Mouse (Mus musculus): ENCODE data around the gene Uts2r. TPM values are rescaled to one million over a fixed set of nuclear protein-coding genes. Genes with fewer than 3 reads are reported as not detected.

Uts2r gene
- polyA plus RNA-seq (2014; fragmentation: Nextera tagmentation; extraction: Ambion mirVana), result 0.15 and 0.23 TPM in 2 replicates

- no peak for ATAC-seq (ENCODE audit: low read depth)
- H3K36me3 ChIP-seq (ENCODE audit: control insufficient read depth, insufficient read depth, low read length), result no peaks in the 10 kb centered on the region
- H3K27ac ChIP-seq (ENCODE audit: low read depth, low read length), result no peak within 1 kb of the TSS
- H3K4me3 ChIP-seq (ENCODE audit: low read depth, low read length), result no peak within 1 kb of the TSS
- H3K9ac ChIP-seq (replicated peaks; ENCODE audit: low read depth, low read length), result no peak within 1 kb of the TSS
- H3K4me1 ChIP-seq (ENCODE audit: control insufficient read depth, insufficient read depth, low read length), result peaks cover 8% of the 10 kb centered on the region
- peaks cover 20% of the 10 kb centered on the region for H3K27me3 ChIP-seq (ENCODE audit: control insufficient read depth, insufficient read depth, low read length)
- 89% methylated on average over 5 of the region's 5 CpGs for WGBS
- no peaks in the 10 kb centered on the region for H3K9me3 ChIP-seq (ENCODE audit: control insufficient read depth, low read length)
- H3K4me2 ChIP-seq (ENCODE audit: low read depth, low read length), result no peak within 1 kb of the TSS
Measured at GRCm38 (mm10) chr11:121159971-121160370, at the start of gene Uts2r. Uts2r (plus strand) TSS chr11:121160271.

GRCm38 (mm10) chr11:121111051-121111450 is 49.0 kb upstream of the Uts2r start:
- Histone ChIP-seq H3K36me3 (ENCODE audit: control insufficient read depth, insufficient read depth, low read length) (no peaks in the 10 kb centered on the region), H3K27ac (ENCODE audit: low read depth, low read length) (no peak overlapping the region), H3K4me1 (ENCODE audit: control insufficient read depth, insufficient read depth, low read length) (0 out of 2 replicates have a peak, but pooled peaks cover 2% of the 10 kb centered on the region), H3K9ac (replicated peaks; ENCODE audit: low read depth, low read length) (no peak overlapping the region), H3K27me3 (ENCODE audit: control insufficient read depth, insufficient read depth, low read length) (no peaks in the 10 kb centered on the region), H3K9me3 (ENCODE audit: control insufficient read depth, low read length) (no peaks in the 10 kb centered on the region), H3K4me2 (ENCODE audit: low read depth, low read length) (no peak overlapping the region), H3K4me3 (ENCODE audit: low read depth, low read length) (no peak overlapping the region)
- no peak for ATAC-seq (ENCODE audit: low read depth)
- 86% methylated on average over 3 of the region's 3 CpGs for WGBS

GRCm38 (mm10) chr11:121111601-121112000 is 48.5 kb upstream of the Uts2r start:
- 0 out of 2 replicates have a peak, but pooled peaks cover 2% of the 10 kb centered on the region for H3K4me1 ChIP-seq (ENCODE audit: control insufficient read depth, insufficient read depth, low read length)
- H3K4me2 ChIP-seq (ENCODE audit: low read depth, low read length), result no peak overlapping the region
- no peak overlapping the region for H3K4me3 ChIP-seq (ENCODE audit: low read depth, low read length)
- H3K36me3 ChIP-seq (ENCODE audit: control insufficient read depth, insufficient read depth, low read length), result no peaks in the 10 kb centered on the region
- H3K9ac ChIP-seq (replicated peaks; ENCODE audit: low read depth, low read length), result no peak overlapping the region
- no peak overlapping the region for H3K27ac ChIP-seq (ENCODE audit: low read depth, low read length)
- 67% methylated on average over 1 of the region's 1 CpGs for WGBS
- no peak for ATAC-seq (ENCODE audit: low read depth)
- H3K27me3 ChIP-seq (ENCODE audit: control insufficient read depth, insufficient read depth, low read length), result no peaks in the 10 kb centered on the region
- H3K9me3 ChIP-seq (ENCODE audit: control insufficient read depth, low read length), result no peaks in the 10 kb centered on the region

DNA sequence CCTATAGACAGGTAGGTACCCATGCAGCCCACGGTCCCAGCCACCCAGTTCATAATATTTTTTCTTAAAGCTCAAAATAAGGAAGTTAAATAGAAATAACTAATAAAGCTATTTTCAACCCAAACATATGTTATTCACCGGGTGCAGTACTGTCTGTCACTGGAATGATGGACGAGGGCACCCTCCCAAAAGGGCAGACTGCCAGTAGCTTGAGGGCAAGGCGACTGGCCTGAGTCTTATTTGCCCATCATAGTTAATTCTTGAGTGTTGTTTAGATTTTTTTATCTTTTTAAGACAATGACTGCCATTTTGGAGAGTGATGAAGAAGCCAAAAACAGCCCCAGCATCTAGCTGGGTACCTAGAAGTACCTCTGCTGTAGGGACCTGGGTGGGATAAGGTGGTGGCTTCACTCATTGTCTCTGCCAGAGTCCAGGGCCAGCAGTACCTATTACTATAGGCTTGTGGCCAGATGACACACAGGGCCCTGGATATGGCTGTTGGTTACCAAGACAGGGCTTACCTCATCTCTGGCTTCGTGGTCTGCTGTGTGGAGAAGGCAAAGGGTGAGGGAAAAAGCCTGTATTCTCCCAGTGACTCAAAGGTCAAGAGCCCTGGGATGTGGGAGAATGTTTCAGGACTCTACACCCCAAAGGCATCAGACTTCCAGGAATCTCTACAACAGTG is 47.8 kb upstream of the Uts2r start:
- ATAC-seq (ENCODE audit: low read depth), result no peak
- no peak overlapping the region for H3K4me3 ChIP-seq (ENCODE audit: low read depth, low read length)
- H3K9ac ChIP-seq (replicated peaks; ENCODE audit: low read depth, low read length), result no peak overlapping the region
- H3K9me3 ChIP-seq (ENCODE audit: control insufficient read depth, low read length), result no peaks in the 10 kb centered on the region
- no peak overlapping the region for H3K27ac ChIP-seq (ENCODE audit: low read depth, low read length)
- H3K36me3 ChIP-seq (ENCODE audit: control insufficient read depth, insufficient read depth, low read length), result no peaks in the 10 kb centered on the region
- H3K4me2 ChIP-seq (ENCODE audit: low read depth, low read length), result no peak overlapping the region
- no peaks in the 10 kb centered on the region for H3K27me3 ChIP-seq (ENCODE audit: control insufficient read depth, insufficient read depth, low read length)
- WGBS, result 80% methylated on average over 5 of the region's 5 CpGs
- H3K4me1 ChIP-seq (ENCODE audit: control insufficient read depth, insufficient read depth, low read length), result 0 out of 2 replicates have a peak, but pooled peaks cover 2% of the 10 kb centered on the region

DNA sequence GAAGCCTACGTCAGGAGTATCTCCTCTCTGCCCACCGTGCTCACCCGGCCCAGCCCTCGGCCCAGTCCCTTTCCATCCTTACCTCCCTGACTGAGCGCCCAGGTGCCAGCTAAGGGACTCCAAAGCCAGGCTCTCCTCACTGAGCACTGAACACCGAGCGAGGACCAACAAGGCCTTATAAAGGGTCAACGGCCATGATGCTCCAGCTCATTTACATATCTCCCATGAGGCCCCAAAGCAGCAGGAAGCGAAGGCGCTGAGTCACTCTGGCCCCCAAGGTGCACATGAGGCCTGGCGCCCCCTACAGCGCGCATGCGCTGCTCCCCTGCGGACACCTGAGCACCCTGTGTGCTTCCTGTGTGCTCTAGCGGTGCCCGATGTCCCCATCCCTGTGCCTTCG is 42.0 kb upstream of the Uts2r start:
- H3K36me3 ChIP-seq (ENCODE audit: control insufficient read depth, insufficient read depth, low read length), result no peaks in the 10 kb centered on the region
- no peaks in the 10 kb centered on the region for H3K4me1 ChIP-seq (ENCODE audit: control insufficient read depth, insufficient read depth, low read length)
- no peak overlapping the region for H3K9ac ChIP-seq (replicated peaks; ENCODE audit: low read depth, low read length)
- H3K9me3 ChIP-seq (ENCODE audit: control insufficient read depth, low read length), result no peaks in the 10 kb centered on the region
- WGBS, result 93% methylated on average over 18 of the region's 18 CpGs
- H3K27ac ChIP-seq (ENCODE audit: low read depth, low read length), result no peak overlapping the region
- H3K27me3 ChIP-seq (ENCODE audit: control insufficient read depth, insufficient read depth, low read length), result no peaks in the 10 kb centered on the region
- H3K4me3 ChIP-seq (ENCODE audit: low read depth, low read length), result no peak overlapping the region
- no peak overlapping the region for H3K4me2 ChIP-seq (ENCODE audit: low read depth, low read length)
- no peak for ATAC-seq (ENCODE audit: low read depth)

- Histone ChIP-seq H3K4me1 (ENCODE audit: control insufficient read depth, insufficient read depth, low read length) (no peaks in the 10 kb centered on the region), H3K4me2 (ENCODE audit: low read depth, low read length) (no peak within 1 kb of the TSS), H3K36me3 (ENCODE audit: control insufficient read depth, insufficient read depth, low read length) (no peaks in the 10 kb centered on the region), H3K27me3 (ENCODE audit: control insufficient read depth, insufficient read depth, low read length) (no peaks in the 10 kb centered on the region), H3K4me3 (ENCODE audit: low read depth, low read length) (no peak within 1 kb of the TSS), H3K27ac (ENCODE audit: low read depth, low read length) (no peak within 1 kb of the TSS), H3K9me3 (ENCODE audit: control insufficient read depth, low read length) (no peaks in the 10 kb centered on the region), H3K9ac (replicated peaks; ENCODE audit: low read depth, low read length) (no peak within 1 kb of the TSS)
- no peak for ATAC-seq (ENCODE audit: low read depth)
- WGBS, result 77% methylated on average over 3 of the region's 3 CpGs
Measured at GRCm38 (mm10) chr11:121118577-121118976, 41.5 kb upstream of the Uts2r start, which contains the start of gene Tex19.2. Tex19.2 (minus strand) TSS chr11:121118677.

DNA sequence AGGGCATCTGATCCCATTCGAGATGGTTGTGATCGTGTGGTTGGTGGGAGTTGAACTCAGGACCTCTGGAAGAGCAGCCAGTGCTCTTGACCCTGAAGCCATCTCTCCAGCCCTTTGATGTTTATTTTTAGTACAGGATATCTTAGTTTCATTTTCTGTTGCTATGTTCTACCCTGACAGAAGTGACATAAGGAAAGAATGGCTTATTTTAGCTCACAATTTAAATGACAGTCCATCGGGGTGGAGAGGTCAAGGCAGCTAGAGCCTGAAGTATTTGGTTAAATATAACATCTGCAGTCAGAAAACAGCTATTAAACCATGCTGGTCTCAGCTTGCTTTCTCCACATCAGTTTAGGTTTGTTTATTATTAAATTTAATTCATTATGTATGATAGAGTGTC is 38.9 kb upstream of the Uts2r start:
- Histone ChIP-seq H3K9ac (replicated peaks; ENCODE audit: low read depth, low read length) (no peak overlapping the region), H3K36me3 (ENCODE audit: control insufficient read depth, insufficient read depth, low read length) (no peaks in the 10 kb centered on the region), H3K4me3 (ENCODE audit: low read depth, low read length) (no peak overlapping the region), H3K4me1 (ENCODE audit: control insufficient read depth, insufficient read depth, low read length) (no peaks in the 10 kb centered on the region), H3K4me2 (ENCODE audit: low read depth, low read length) (no peak overlapping the region), H3K9me3 (ENCODE audit: control insufficient read depth, low read length) (no peaks in the 10 kb centered on the region), H3K27me3 (ENCODE audit: control insufficient read depth, insufficient read depth, low read length) (no peaks in the 10 kb centered on the region), H3K27ac (ENCODE audit: low read depth, low read length) (no peak overlapping the region)
- WGBS, result 81% methylated on average over 3 of the region's 3 CpGs
- no peak for ATAC-seq (ENCODE audit: low read depth)

- no peaks in the 10 kb centered on the region for H3K36me3 ChIP-seq (ENCODE audit: control insufficient read depth, insufficient read depth, low read length)
- H3K4me1 ChIP-seq (ENCODE audit: control insufficient read depth, insufficient read depth, low read length), result no peaks in the 10 kb centered on the region
- 72% methylated on average over 2 of the region's 2 CpGs for WGBS
- H3K4me3 ChIP-seq (ENCODE audit: low read depth, low read length), result no peak overlapping the region
- no peaks in the 10 kb centered on the region for H3K9me3 ChIP-seq (ENCODE audit: control insufficient read depth, low read length)
- no peak overlapping the region for H3K27ac ChIP-seq (ENCODE audit: low read depth, low read length)
- H3K4me2 ChIP-seq (ENCODE audit: low read depth, low read length), result no peak overlapping the region
- ATAC-seq (ENCODE audit: low read depth), result no peak
- H3K27me3 ChIP-seq (ENCODE audit: control insufficient read depth, insufficient read depth, low read length), result no peaks in the 10 kb centered on the region
- H3K9ac ChIP-seq (replicated peaks; ENCODE audit: low read depth, low read length), result no peak overlapping the region
Measured at GRCm38 (mm10) chr11:121122024-121122670, 37.9 kb upstream of the Uts2r start.

DNA sequence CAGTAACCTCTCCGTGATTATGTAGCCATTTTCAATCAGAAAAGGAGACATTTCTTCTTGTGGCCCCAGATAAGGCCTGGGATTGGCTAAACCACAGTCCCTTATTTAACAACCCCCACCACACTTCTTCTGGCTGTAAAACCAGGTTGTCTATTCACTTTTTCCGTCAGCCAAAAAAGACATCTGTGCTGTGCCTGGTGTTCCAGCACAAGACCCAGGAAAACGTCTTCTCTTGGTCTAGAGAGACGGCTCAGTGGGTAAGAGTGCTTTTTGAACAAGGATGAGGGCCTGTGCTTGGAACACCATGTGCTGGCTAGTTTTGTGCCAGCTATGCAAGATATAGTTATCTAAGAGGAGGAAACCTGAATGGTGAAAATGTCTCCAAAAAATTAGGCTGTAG is 36.6 kb upstream of the Uts2r start:
- Histone ChIP-seq H3K36me3 (ENCODE audit: control insufficient read depth, insufficient read depth, low read length) (no peaks in the 10 kb centered on the region), H3K4me3 (ENCODE audit: low read depth, low read length) (no peak overlapping the region), H3K9ac (replicated peaks; ENCODE audit: low read depth, low read length) (no peak overlapping the region), H3K27ac (ENCODE audit: low read depth, low read length) (no peak overlapping the region), H3K9me3 (ENCODE audit: control insufficient read depth, low read length) (no peaks in the 10 kb centered on the region), H3K4me2 (ENCODE audit: low read depth, low read length) (no peak overlapping the region), H3K27me3 (ENCODE audit: control insufficient read depth, insufficient read depth, low read length) (no peaks in the 10 kb centered on the region), H3K4me1 (ENCODE audit: control insufficient read depth, insufficient read depth, low read length) (no peaks in the 10 kb centered on the region)
- no peak for ATAC-seq (ENCODE audit: low read depth)
- 92% methylated on average over 4 of the region's 4 CpGs for WGBS

Data from neural tube, embryonic 14.5 days (tissue).